Mouse (Mus musculus): ENCODE data around the gene Usp32. TPM values are rescaled to one million over a fixed set of nuclear protein-coding genes. Genes with fewer than 3 reads are reported as not detected.

The Usp32 gene
- polyA plus RNA-seq, 1 experiment from 2014 or later: 10.3 TPM

GRCm38 (mm10) chr11:85039256-85039655, 100.7 kb downstream of the Usp32 start:
- no peak overlapping the region for H3K27ac ChIP-seq
- no peaks in the 10 kb centered on the region for H3K9me3 ChIP-seq
- no peaks in the 10 kb centered on the region for H3K4me1 ChIP-seq (replicated peaks)
- H3K4me2 ChIP-seq (replicated peaks): no peak overlapping the region
- no peaks in the 10 kb centered on the region for H3K27me3 ChIP-seq
- WGBS: 81% methylated on average over 3 of the region's 3 CpGs
- no peak overlapping the region for H3K4me3 ChIP-seq (replicated peaks)
- H3K9ac ChIP-seq (replicated peaks): no peak overlapping the region
- no peak for ATAC-seq
- H3K36me3 ChIP-seq: peaks cover 36% of the 10 kb centered on the region

GRCm38 (mm10) chr11:85013121-85013520, 126.8 kb downstream of the Usp32 start:
- Histone ChIP-seq H3K4me3 (replicated peaks) (no peak overlapping the region), H3K4me2 (replicated peaks) (no peak overlapping the region), H3K36me3 (peaks cover 49% of the 10 kb centered on the region), H3K27ac (no peak overlapping the region), H3K9me3 (no peaks in the 10 kb centered on the region), H3K27me3 (no peaks in the 10 kb centered on the region), H3K9ac (replicated peaks) (no peak overlapping the region), H3K4me1 (replicated peaks) (no peaks in the 10 kb centered on the region)
- no peak for ATAC-seq

GRCm38 (mm10) chr11:85003566-85003965, 136.4 kb downstream of the Usp32 start:
- no peaks in the 10 kb centered on the region for H3K4me1 ChIP-seq (replicated peaks)
- no peaks in the 10 kb centered on the region for H3K9me3 ChIP-seq
- H3K36me3 ChIP-seq: peaks cover 38% of the 10 kb centered on the region
- H3K4me2 ChIP-seq (replicated peaks): no peak overlapping the region
- ATAC-seq: no peak
- H3K27ac ChIP-seq: no peak overlapping the region
- no peaks in the 10 kb centered on the region for H3K27me3 ChIP-seq
- H3K4me3 ChIP-seq (replicated peaks): no peak overlapping the region
- no peak overlapping the region for H3K9ac ChIP-seq (replicated peaks)
- 90% methylated on average over 3 of the region's 3 CpGs for WGBS

- peaks cover 60% of the 10 kb centered on the region for H3K36me3 ChIP-seq
- H3K9ac ChIP-seq (replicated peaks): no peak overlapping the region
- no peak overlapping the region for H3K4me3 ChIP-seq (replicated peaks)
- WGBS: 86% methylated on average over 1 of the region's 1 CpGs
- no peak overlapping the region for H3K4me2 ChIP-seq (replicated peaks)
- H3K27ac ChIP-seq: no peak overlapping the region
- ATAC-seq: no peak
- H3K4me1 ChIP-seq (replicated peaks): no peaks in the 10 kb centered on the region
- H3K9me3 ChIP-seq: no peaks in the 10 kb centered on the region
- no peaks in the 10 kb centered on the region for H3K27me3 ChIP-seq
These were observed 144.7 kb downstream of the Usp32 start for GRCm38 (mm10) chr11:84995241-84995640.

GRCm38 (mm10) chr11:84992996-84993395, 147.0 kb downstream of the Usp32 start:
- no peaks in the 10 kb centered on the region for H3K9me3 ChIP-seq
- H3K4me3 ChIP-seq (replicated peaks): no peak overlapping the region
- H3K9ac ChIP-seq (replicated peaks): no peak overlapping the region
- H3K27ac ChIP-seq: no peak overlapping the region
- no peak for ATAC-seq
- no peaks in the 10 kb centered on the region for H3K27me3 ChIP-seq
- H3K36me3 ChIP-seq: peaks cover 59% of the 10 kb centered on the region
- H3K4me2 ChIP-seq (replicated peaks): no peak overlapping the region
- H3K4me1 ChIP-seq (replicated peaks): no peaks in the 10 kb centered on the region
- WGBS: 93% methylated on average over 1 of the region's 1 CpGs

GRCm38 (mm10) chr11:84988341-84988919, 151.5 kb downstream of the Usp32 start:
- no peak for ATAC-seq
- Histone ChIP-seq H3K9me3 (no peaks in the 10 kb centered on the region), H3K4me1 (replicated peaks) (no peaks in the 10 kb centered on the region), H3K9ac (replicated peaks) (no peak overlapping the region), H3K27ac (no peak overlapping the region), H3K4me3 (replicated peaks) (no peak overlapping the region), H3K36me3 (peaks cover 54% of the 10 kb centered on the region), H3K4me2 (replicated peaks) (no peak overlapping the region), H3K27me3 (no peaks in the 10 kb centered on the region)
- 88% methylated on average over 3 of the region's 3 CpGs for WGBS

- ATAC-seq: no peak
- H3K27me3 ChIP-seq: no peaks in the 10 kb centered on the region
- H3K9ac ChIP-seq (replicated peaks): no peak overlapping the region
- peaks cover 35% of the 10 kb centered on the region for H3K36me3 ChIP-seq
- no peaks in the 10 kb centered on the region for H3K9me3 ChIP-seq
- H3K4me3 ChIP-seq (replicated peaks): no peak overlapping the region
- no peak overlapping the region for H3K4me2 ChIP-seq (replicated peaks)
- WGBS: 93% methylated on average over 6 of the region's 6 CpGs
- H3K4me1 ChIP-seq (replicated peaks): no peaks in the 10 kb centered on the region
- H3K27ac ChIP-seq: no peak overlapping the region
These were observed 154.5 kb downstream of the Usp32 start for GRCm38 (mm10) chr11:84985421-84985820.

GRCm38 (mm10) chr11:84980697-84981096, 159.3 kb downstream of the Usp32 start:
- Histone ChIP-seq H3K4me2 (replicated peaks) (no peak overlapping the region), H3K9ac (replicated peaks) (no peak overlapping the region), H3K9me3 (no peaks in the 10 kb centered on the region), H3K36me3 (peaks cover 12% of the 10 kb centered on the region), H3K4me3 (replicated peaks) (no peak overlapping the region), H3K27me3 (no peaks in the 10 kb centered on the region), H3K4me1 (replicated peaks) (no peaks in the 10 kb centered on the region), H3K27ac (no peak overlapping the region)
- no peak for ATAC-seq
- 83% methylated on average over 2 of the region's 2 CpGs for WGBS

GRCm38 (mm10) chr11:84979351-84979750, 160.6 kb downstream of the Usp32 start:
- no peak for ATAC-seq
- Histone ChIP-seq H3K4me1 (replicated peaks) (no peaks in the 10 kb centered on the region), H3K36me3 (peaks cover 7% of the 10 kb centered on the region), H3K4me3 (replicated peaks) (no peak overlapping the region), H3K4me2 (replicated peaks) (no peak overlapping the region), H3K9ac (replicated peaks) (no peak overlapping the region), H3K9me3 (no peaks in the 10 kb centered on the region), H3K27ac (no peak overlapping the region), H3K27me3 (no peaks in the 10 kb centered on the region)
- 51% methylated on average over 1 of the region's 1 CpGs for WGBS

GRCm38 (mm10) chr11:84978113-84978512, 161.8 kb downstream of the Usp32 start:
- Histone ChIP-seq H3K9me3 (no peaks in the 10 kb centered on the region), H3K9ac (replicated peaks) (no peak overlapping the region), H3K4me1 (replicated peaks) (0 out of 2 replicates have a peak, but pooled peaks cover 3% of the 10 kb centered on the region), H3K36me3 (peaks cover under 1% of the 10 kb centered on the region; the same call in 1 of the 2 replicates), H3K27me3 (no peaks in the 10 kb centered on the region), H3K4me3 (replicated peaks) (no peak overlapping the region), H3K27ac (no peak overlapping the region), H3K4me2 (replicated peaks) (no peak overlapping the region)
- WGBS: 50% methylated on average over 2 of the region's 2 CpGs
- ATAC-seq: no peak

GRCm38 (mm10) chr11:84977385-84977952, 162.5 kb downstream of the Usp32 start:
- 84% methylated on average over 3 of the region's 3 CpGs for WGBS
- Histone ChIP-seq H3K4me1 (replicated peaks) (0 out of 2 replicates have a peak, but pooled peaks cover 3% of the 10 kb centered on the region), H3K27ac (no peak overlapping the region), H3K9me3 (no peaks in the 10 kb centered on the region), H3K4me2 (replicated peaks) (no peak overlapping the region), H3K27me3 (no peaks in the 10 kb centered on the region), H3K4me3 (replicated peaks) (no peak overlapping the region), H3K9ac (replicated peaks) (no peak overlapping the region), H3K36me3 (no peaks in the 10 kb centered on the region)
- ATAC-seq: no peak

- no peaks in the 10 kb centered on the region for H3K27me3 ChIP-seq
- no peaks in the 10 kb centered on the region for H3K36me3 ChIP-seq
- 78% methylated on average over 3 of the region's 3 CpGs for WGBS
- ATAC-seq: no peak
- no peak overlapping the region for H3K4me3 ChIP-seq (replicated peaks)
- 0 out of 2 replicates have a peak, but pooled peaks cover 3% of the 10 kb centered on the region for H3K4me1 ChIP-seq (replicated peaks)
- H3K9me3 ChIP-seq: no peaks in the 10 kb centered on the region
- H3K9ac ChIP-seq (replicated peaks): no peak overlapping the region
- no peak overlapping the region for H3K4me2 ChIP-seq (replicated peaks)
- no peak overlapping the region for H3K27ac ChIP-seq
These were observed 163.3 kb downstream of the Usp32 start for GRCm38 (mm10) chr11:84976706-84977105.

- Histone ChIP-seq H3K36me3 (no peaks in the 10 kb centered on the region), H3K27me3 (no peaks in the 10 kb centered on the region), H3K4me2 (replicated peaks) (no peak overlapping the region), H3K9me3 (no peaks in the 10 kb centered on the region), H3K27ac (no peak overlapping the region), H3K9ac (replicated peaks) (no peak overlapping the region), H3K4me3 (replicated peaks) (no peak overlapping the region), H3K4me1 (replicated peaks) (0 out of 2 replicates have a peak, but pooled peaks cover 6% of the 10 kb centered on the region)
- WGBS: 72% methylated on average over 7 of the region's 7 CpGs
- ATAC-seq: no peak
These were observed 165.4 kb downstream of the Usp32 start for GRCm38 (mm10) chr11:84974582-84974981.

All from midbrain, embryonic 13.5 days (tissue).